Mouse (Mus musculus) 3134 (cell line): ENCODE results near the gene Cux1.

Source experiments
- DNase-seq: peaks from one replicate; pipeline ENCODE4 v3.0.0-alpha.2; 2011; ENCODE audit warnings: low spot score; ENCODE audit not compliant: insufficient read length; ENCODE audit errors: extremely low read depth

Cux1 gene

GRCm38 (mm10) chr5:136540952-136541351 lies 26.3 kb downstream of the Cux1 start:
- no peak for DNase-seq

DNA sequence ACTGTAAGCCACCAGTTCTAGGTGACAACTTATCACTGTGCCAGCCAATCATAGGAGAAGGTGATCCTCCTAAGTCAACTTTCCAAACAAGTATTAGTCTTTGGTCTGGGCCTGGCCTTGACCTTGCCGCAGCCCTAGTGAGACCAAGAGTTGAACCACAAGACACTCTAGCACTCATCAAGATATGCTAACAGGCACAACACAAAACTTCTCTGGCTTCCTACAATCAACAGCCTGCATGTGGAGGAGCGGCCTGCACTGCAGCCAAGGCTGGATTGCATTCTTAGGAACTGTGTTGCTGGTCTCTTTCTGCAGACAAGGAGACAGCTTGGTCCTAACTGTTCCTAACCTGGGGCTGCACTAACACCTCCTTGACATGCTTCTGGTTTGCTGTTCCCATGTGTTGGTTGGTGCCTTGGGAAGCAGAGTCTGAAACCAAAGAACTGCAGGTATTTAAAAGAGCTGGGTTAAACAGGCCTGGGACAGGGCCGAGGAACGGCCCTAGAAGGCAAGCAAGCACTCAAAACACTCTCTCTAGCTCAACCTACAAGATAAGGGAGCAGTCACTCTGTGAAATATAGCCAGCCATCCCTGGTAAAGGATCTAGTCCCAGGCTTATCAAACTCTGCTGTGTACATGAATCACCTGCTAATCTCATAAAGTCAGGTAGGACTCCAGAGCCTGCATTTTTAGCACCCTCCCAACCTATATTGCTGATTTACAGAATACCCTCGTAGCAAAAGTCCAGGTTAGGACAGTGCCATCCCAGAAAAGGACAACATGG lies 27.0 kb downstream of the Cux1 start:
- no peak for DNase-seq

DNA sequence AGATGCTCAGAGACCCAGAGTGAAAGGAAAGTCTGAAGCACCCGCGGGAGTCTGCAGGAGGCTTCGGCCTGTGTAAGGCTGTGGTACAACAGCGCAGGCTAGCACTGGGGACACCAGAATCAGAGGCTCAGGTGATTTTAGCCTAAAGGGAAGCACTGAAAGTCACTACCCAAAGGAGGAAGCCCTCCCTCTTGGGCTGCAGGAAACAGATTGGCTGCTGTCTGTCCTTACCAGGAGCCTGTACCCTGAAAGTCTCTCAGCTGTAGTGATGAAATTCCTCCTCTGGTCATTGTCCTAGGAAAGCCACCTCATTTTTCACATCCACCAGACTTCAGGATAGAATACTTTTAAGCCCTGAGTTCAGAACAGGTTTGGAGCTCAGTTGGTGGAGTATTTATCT lies 30.5 kb downstream of the Cux1 start:
- no peak for DNase-seq

DNA sequence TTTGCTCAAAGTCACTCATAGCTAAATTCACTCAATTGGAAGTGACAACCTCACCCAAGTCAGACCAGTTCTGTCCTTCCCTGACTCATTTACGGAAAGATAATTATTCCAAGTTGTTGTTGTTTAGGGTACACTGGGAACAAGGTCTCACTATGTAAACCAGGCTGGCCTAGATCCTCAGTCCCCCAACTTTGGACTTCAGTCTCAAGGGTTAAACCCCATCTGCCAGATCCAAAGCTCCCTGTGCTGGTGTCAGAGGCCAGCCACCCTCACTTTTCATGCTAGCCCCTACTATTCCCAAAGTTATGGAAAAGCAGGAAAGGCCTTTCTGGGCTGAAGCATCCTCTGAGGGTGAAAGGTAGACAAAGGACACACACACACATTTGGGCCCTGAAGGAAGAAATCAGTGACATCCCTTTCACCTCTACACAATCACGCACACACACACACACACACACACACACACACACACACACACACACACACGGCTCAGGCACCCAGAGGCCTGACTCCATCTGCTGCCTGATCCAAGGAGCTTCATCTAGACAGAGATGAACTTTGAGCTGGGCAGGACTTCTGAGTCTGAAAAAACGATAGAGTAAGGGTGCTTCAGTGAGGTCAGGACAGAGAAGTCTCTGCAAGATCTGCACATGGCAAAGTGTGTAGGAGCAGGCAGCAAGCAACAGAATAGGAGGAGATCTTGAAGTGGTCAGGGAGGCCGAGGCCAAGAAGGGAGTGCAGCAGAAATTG lies 31.1 kb downstream of the Cux1 start:
- DNase-seq = no peak

- DNase-seq = no peak
Observed at GRCm38 (mm10) chr5:136535204-136535603, 32.1 kb downstream of the Cux1 start.

GRCm38 (mm10) chr5:136533371-136534276 lies 33.7 kb downstream of the Cux1 start:
- DNase-seq = no peak

DNA sequence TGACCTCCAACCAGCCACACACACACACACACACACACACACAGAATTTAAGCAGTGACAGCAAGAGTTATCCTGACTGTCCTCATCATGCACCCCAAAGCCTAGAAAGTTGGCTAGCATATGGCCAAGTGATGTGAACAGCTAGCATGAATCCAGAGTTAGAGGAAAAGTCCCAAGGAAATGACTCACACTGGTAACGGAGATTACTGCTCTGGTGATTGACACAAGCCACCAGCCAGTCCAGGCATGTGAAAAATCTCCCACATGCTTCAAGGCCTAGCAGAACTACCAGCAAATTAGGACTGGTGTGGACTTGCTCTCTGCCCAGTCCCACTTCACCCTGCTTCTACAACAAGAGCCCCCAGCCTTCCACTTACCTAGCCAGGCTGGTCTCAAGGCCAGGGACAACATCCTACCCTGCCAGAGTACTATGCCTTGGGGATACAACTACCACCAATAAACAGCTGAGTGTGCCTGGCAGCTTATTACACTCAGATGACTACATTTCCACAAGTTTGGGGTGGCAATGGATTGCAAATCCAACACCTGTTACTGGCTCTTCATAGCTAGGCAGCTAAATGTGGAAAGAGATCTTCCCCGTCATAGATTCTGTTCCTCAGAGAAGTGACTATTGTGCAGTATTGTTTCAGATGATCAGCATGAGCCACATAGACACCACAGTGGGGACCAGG lies 35.5 kb downstream of the Cux1 start:
- DNase-seq = peak; percentile 69

GRCm38 (mm10) chr5:136530931-136531330 lies 36.4 kb downstream of the Cux1 start:
- no peak for DNase-seq

GRCm38 (mm10) chr5:136529165-136529564 lies 38.1 kb downstream of the Cux1 start:
- no peak for DNase-seq

GRCm38 (mm10) chr5:136527871-136528270 lies 39.4 kb downstream of the Cux1 start:
- no peak for DNase-seq

GRCm38 (mm10) chr5:136526545-136526909 lies 40.8 kb downstream of the Cux1 start:
- no peak for DNase-seq

DNA sequence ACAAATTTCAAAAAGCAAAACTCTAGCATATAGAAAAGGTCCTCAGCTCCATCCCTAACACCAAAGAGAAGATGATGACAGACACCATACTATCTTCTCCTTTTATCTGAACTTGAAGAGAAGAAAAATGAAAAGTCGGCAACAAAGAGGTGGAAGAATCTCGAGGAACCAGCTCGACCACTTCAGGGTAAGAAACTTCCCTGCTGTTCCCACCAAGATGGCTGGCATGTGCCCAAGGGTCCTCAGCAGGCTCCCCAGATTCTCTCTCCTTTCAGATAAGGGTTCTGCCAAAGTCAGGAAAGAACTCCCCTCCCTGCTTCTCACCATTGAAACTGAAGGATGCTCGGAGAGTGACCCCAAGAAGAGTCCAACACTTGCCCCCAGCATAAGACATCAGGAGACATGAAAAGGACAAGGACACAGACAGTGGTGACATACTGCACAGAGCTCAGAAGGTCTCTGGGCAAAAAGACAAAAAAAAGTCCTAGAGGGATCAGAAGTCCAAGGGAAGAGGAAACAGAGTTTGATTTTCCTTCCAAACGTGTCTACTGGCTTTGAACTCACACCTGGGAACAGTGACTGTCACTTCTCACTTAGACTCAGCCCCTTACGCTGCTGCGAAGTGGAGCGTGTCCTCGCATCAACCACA lies 41.3 kb downstream of the Cux1 start:
- no peak for DNase-seq

GRCm38 (mm10) chr5:136522843-136523463 lies 44.3 kb downstream of the Cux1 start:
- peak; percentile 35 for DNase-seq

- no peak for DNase-seq
Observed at GRCm38 (mm10) chr5:136521656-136522055, 45.6 kb downstream of the Cux1 start.

DNA sequence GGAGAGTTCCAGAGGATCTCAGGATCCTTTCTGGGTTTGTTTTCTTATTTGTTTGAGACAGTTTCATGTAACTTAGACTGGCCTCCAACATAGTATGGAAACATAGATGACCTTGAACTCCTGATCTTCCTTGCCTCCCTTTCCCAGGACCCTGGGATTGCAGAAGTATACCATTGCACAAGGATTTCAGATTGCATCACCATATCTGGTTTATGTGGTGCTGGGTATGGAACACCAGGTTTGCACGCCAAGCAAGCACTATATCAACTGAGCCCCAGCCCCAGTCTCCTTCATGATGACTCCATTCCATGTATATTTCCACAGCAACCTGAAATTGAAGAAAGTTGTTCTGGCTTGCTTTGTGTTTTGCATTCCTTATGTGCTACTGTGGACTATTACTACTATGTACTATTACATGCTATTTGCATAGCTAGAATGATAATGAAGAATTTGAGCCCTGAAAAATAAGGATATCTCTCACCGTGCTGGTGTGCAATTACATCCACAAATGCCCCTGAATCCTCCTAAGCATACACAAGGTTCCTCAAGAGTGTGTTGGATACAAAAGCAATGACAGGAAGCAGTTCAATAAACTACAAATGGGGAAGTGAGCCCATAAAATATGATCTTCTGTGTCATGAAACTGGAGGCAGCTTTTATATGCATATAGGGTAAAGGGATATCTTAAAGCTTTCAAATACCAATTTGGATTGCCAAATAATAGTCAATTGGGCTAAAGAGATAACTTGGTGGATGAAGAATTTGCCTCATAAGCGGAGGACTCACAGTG lies 48.4 kb downstream of the Cux1 start:
- DNase-seq = no peak

- no peak for DNase-seq
Observed at GRCm38 (mm10) chr5:136517510-136517909, 49.8 kb downstream of the Cux1 start.

GRCm38 (mm10) chr5:136516593-136516992 lies 50.7 kb downstream of the Cux1 start:
- DNase-seq = no peak

DNA sequence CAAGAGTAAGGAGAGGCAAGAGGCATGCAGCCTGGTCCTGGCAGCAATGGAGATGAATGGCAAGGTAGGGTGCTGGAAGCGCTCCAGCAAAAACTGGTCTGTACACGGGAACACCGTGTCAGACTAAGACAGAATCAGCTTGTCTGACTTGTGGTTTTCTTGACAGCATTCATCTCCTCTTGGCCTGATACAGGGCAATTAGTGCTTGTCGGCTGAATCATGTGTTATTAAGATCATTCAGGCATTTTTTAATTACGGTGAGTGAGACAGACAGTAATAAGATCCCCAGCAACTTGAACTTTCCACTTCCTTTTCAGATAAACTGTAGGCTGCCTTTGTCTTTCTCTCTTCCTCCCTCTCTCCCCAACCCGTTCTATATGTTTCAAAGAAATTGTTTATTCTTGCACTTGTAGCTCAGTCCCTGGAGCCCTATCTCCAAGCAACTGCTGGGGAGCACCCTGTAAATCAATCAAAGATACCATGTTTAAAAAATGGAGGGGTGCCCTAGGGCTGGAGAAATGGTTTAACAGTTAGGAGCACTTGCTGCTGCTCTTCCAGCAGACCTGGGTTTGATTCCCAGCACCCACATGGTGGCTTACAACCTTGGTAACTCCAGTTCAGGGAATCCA lies 53.1 kb downstream of the Cux1 start:
- no peak for DNase-seq
